Mouse (Mus musculus): Measurements from ENCODE around the gene Kcnf1. TPM values are rescaled to one million over a fixed set of nuclear protein-coding genes. Genes with fewer than 3 reads are reported as not detected.

Gene Kcnf1
- polyA plus RNA-seq, 1 experiment from 2014 or later, result 0.70 TPM

- WGBS, result 58% methylated on average over 1 of the region's 1 CpGs
Measured at GRCm38 (mm10) chr12:17155781-17156180, 20.9 kb downstream of the Kcnf1 start.

GRCm38 (mm10) chr12:17152840-17153239 is 23.8 kb downstream of the Kcnf1 start:
- 76% methylated on average over 7 of the region's 7 CpGs for WGBS
- H3K27ac ChIP-seq (replicated peaks), result no peak overlapping the region
- no peaks in the 10 kb centered on the region for H3K36me3 ChIP-seq (ENCODE audit: control insufficient read depth, insufficient read depth, low read length)
- ATAC-seq (ENCODE audit: low FRiP score, low TSS enrichment) (no peak), DNase-seq (ENCODE audit: low spot score) (no peak)
- H3K4me3 ChIP-seq (ENCODE audit: low read depth, low read length), result no peak overlapping the region
- no peak for TF ChIP-seq CTCF (IDR thresholded peaks at IDR 0.05; ENCODE audit: low read depth)
- no peak for TF ChIP-seq EP300 (optimal IDR thresholded peaks at IDR 0.05)
- H3K4me1 ChIP-seq (replicated peaks; ENCODE audit: control insufficient read depth, insufficient read depth), result no peaks in the 10 kb centered on the region
- no peaks in the 10 kb centered on the region for H3K27me3 ChIP-seq (ENCODE audit: control insufficient read depth, insufficient read depth, low read length)
- no peak overlapping the region for H3K4me2 ChIP-seq (replicated peaks; ENCODE audit: low read depth)
- no peak overlapping the region for H3K9ac ChIP-seq (ENCODE audit: low read length)
- no peaks in the 10 kb centered on the region for H3K9me3 ChIP-seq (ENCODE audit: control insufficient read depth, low read length)

More at GRCm38 (mm10) chr12:17155781-17156180, 20.9 kb downstream of the Kcnf1 start:
- Histone ChIP-seq H3K4me2 (replicated peaks; ENCODE audit: low read depth) (no peak overlapping the region), H3K9ac (ENCODE audit: low read length) (no peak overlapping the region), H3K27ac (replicated peaks) (no peak overlapping the region), H3K27me3 (ENCODE audit: control insufficient read depth, insufficient read depth, low read length) (no peaks in the 10 kb centered on the region), H3K36me3 (ENCODE audit: control insufficient read depth, insufficient read depth, low read length) (no peaks in the 10 kb centered on the region), H3K9me3 (ENCODE audit: control insufficient read depth, low read length) (no peaks in the 10 kb centered on the region), H3K4me3 (ENCODE audit: low read depth, low read length) (no peak overlapping the region), H3K4me1 (replicated peaks; ENCODE audit: control insufficient read depth, insufficient read depth) (no peaks in the 10 kb centered on the region)
- no peak for DNase-seq (ENCODE audit: low spot score)
- TF ChIP-seq EP300 (optimal IDR thresholded peaks at IDR 0.05), result no peak
- TF ChIP-seq CTCF (IDR thresholded peaks at IDR 0.05; ENCODE audit: low read depth), result no peak
- ATAC-seq (ENCODE audit: low FRiP score, low TSS enrichment), result no peak

- Histone ChIP-seq H3K9me3 (ENCODE audit: control insufficient read depth, low read length) (no peaks in the 10 kb centered on the region), H3K36me3 (ENCODE audit: control insufficient read depth, insufficient read depth, low read length) (no peaks in the 10 kb centered on the region), H3K4me2 (replicated peaks; ENCODE audit: low read depth) (no peak overlapping the region), H3K4me1 (replicated peaks; ENCODE audit: control insufficient read depth, insufficient read depth) (no peaks in the 10 kb centered on the region), H3K27me3 (ENCODE audit: control insufficient read depth, insufficient read depth, low read length) (no peaks in the 10 kb centered on the region), H3K4me3 (ENCODE audit: low read depth, low read length) (no peak overlapping the region), H3K9ac (ENCODE audit: low read length) (no peak overlapping the region), H3K27ac (replicated peaks) (no peak overlapping the region)
- WGBS, result 30% methylated on average over 10 of the region's 10 CpGs
- TF ChIP-seq EP300 (optimal IDR thresholded peaks at IDR 0.05) (no peak), CTCF (IDR thresholded peaks at IDR 0.05; ENCODE audit: low read depth) (no peak)
- ATAC-seq (ENCODE audit: low FRiP score, low TSS enrichment), result no peak
- no peak for DNase-seq (ENCODE audit: low spot score)
Measured at GRCm38 (mm10) chr12:17148920-17149319, 27.8 kb downstream of the Kcnf1 start.

GRCm38 (mm10) chr12:17141791-17142190 is 34.9 kb downstream of the Kcnf1 start:
- TF ChIP-seq EP300 (optimal IDR thresholded peaks at IDR 0.05) (no peak), CTCF (IDR thresholded peaks at IDR 0.05; ENCODE audit: low read depth) (no peak)
- 20% methylated on average over 2 of the region's 2 CpGs for WGBS

GRCm38 (mm10) chr12:17140436-17140835 is 36.3 kb downstream of the Kcnf1 start:
- 80% methylated on average over 3 of the region's 3 CpGs for WGBS
- H3K9ac ChIP-seq (ENCODE audit: low read length), result no peak overlapping the region
- ATAC-seq (ENCODE audit: low FRiP score, low TSS enrichment), result no peak
- no peaks in the 10 kb centered on the region for H3K4me1 ChIP-seq (replicated peaks; ENCODE audit: control insufficient read depth, insufficient read depth)
- H3K36me3 ChIP-seq (ENCODE audit: control insufficient read depth, insufficient read depth, low read length), result no peaks in the 10 kb centered on the region
- H3K4me3 ChIP-seq (ENCODE audit: low read depth, low read length), result no peak overlapping the region
- no peak for DNase-seq (ENCODE audit: low spot score)
- H3K27me3 ChIP-seq (ENCODE audit: control insufficient read depth, insufficient read depth, low read length), result no peaks in the 10 kb centered on the region
- TF ChIP-seq EP300 (optimal IDR thresholded peaks at IDR 0.05), result no peak
- TF ChIP-seq CTCF (IDR thresholded peaks at IDR 0.05; ENCODE audit: low read depth), result no peak
- H3K4me2 ChIP-seq (replicated peaks; ENCODE audit: low read depth), result no peak overlapping the region
- no peaks in the 10 kb centered on the region for H3K9me3 ChIP-seq (ENCODE audit: control insufficient read depth, low read length)
- H3K27ac ChIP-seq (replicated peaks), result no peak overlapping the region

More at GRCm38 (mm10) chr12:17141791-17142190, 34.9 kb downstream of the Kcnf1 start:
- no peak for DNase-seq (ENCODE audit: low spot score)
- Histone ChIP-seq H3K27ac (replicated peaks) (no peak overlapping the region), H3K36me3 (ENCODE audit: control insufficient read depth, insufficient read depth, low read length) (no peaks in the 10 kb centered on the region), H3K4me3 (ENCODE audit: low read depth, low read length) (no peak overlapping the region), H3K9me3 (ENCODE audit: control insufficient read depth, low read length) (no peaks in the 10 kb centered on the region), H3K27me3 (ENCODE audit: control insufficient read depth, insufficient read depth, low read length) (no peaks in the 10 kb centered on the region), H3K4me2 (replicated peaks; ENCODE audit: low read depth) (no peak overlapping the region), H3K4me1 (replicated peaks; ENCODE audit: control insufficient read depth, insufficient read depth) (no peaks in the 10 kb centered on the region), H3K9ac (ENCODE audit: low read length) (no peak overlapping the region)
- no peak for ATAC-seq (ENCODE audit: low FRiP score, low TSS enrichment)

- ATAC-seq (ENCODE audit: low FRiP score, low TSS enrichment) (no peak), DNase-seq (ENCODE audit: low spot score) (no peak)
- Histone ChIP-seq H3K27me3 (ENCODE audit: control insufficient read depth, insufficient read depth, low read length) (no peaks in the 10 kb centered on the region), H3K9ac (ENCODE audit: low read length) (no peak overlapping the region), H3K4me2 (replicated peaks; ENCODE audit: low read depth) (no peak overlapping the region), H3K9me3 (ENCODE audit: control insufficient read depth, low read length) (no peaks in the 10 kb centered on the region), H3K4me1 (replicated peaks; ENCODE audit: control insufficient read depth, insufficient read depth) (no peaks in the 10 kb centered on the region), H3K36me3 (ENCODE audit: control insufficient read depth, insufficient read depth, low read length) (no peaks in the 10 kb centered on the region), H3K4me3 (ENCODE audit: low read depth, low read length) (no peak overlapping the region), H3K27ac (replicated peaks) (no peak overlapping the region)
- WGBS, result 72% methylated on average over 9 of the region's 9 CpGs
- TF ChIP-seq EP300 (optimal IDR thresholded peaks at IDR 0.05) (no peak), CTCF (IDR thresholded peaks at IDR 0.05; ENCODE audit: low read depth) (no peak)
Measured at GRCm38 (mm10) chr12:17134546-17135096, 42.1 kb downstream of the Kcnf1 start.

Measured in stomach, postnatal 0 days (tissue).